Mouse (Mus musculus): ENCODE results near the gene Resf1. TPM values are rescaled to one million over a fixed set of nuclear protein-coding genes. Genes with fewer than 3 reads are reported as not detected.
"Not testable (repeated sequence)": the region's sequence is repeated elsewhere in the genome, so short reads cannot be mapped to it uniquely, and the experiment has no call there.

Gene Resf1
- polyA plus RNA-seq, 2 experiments, result 5.0 to 23.6 TPM

- H3K27ac ChIP-seq, result no peak overlapping the region
- 74% methylated on average over 1 of the region's 1 CpGs for WGBS (ENCODE audit: insufficient replicate concordance)
- no peak overlapping the region for H3K9ac ChIP-seq (replicated peaks)
- ATAC-seq (ENCODE audit: insufficient read depth) (no peak), DNase-seq (ENCODE audit: low read depth in 3 of 3, low spot score in 3 of 3) (no peak)
- H3K4me1 ChIP-seq (replicated peaks; ENCODE audit: control insufficient read depth in 2 of 2, insufficient read depth in 2 of 2, low read length in 1 of 2), result no peaks in the 10 kb centered on the region
- H3K4me2 ChIP-seq (ENCODE audit: low read depth), result no peak overlapping the region
- peaks cover 15% of the 10 kb centered on the region for H3K36me3 ChIP-seq (replicated peaks; ENCODE audit: control insufficient read depth, insufficient read depth, low read depth)
- H3K9me3 ChIP-seq (ENCODE audit: control insufficient read depth, low read length), result no peaks in the 10 kb centered on the region
- TF ChIP-seq EP300 (IDR thresholded peaks at IDR 0.05; ENCODE audit: low read depth), result no peak
- no peak for TF ChIP-seq CTCF (IDR thresholded peaks at IDR 0.05; ENCODE audit: low read depth)
- no peaks in the 10 kb centered on the region for H3K27me3 ChIP-seq (ENCODE audit: control insufficient read depth, insufficient read depth, low read length)
- no peak overlapping the region for H3K4me3 ChIP-seq (ENCODE audit: insufficient read depth in 1 of 2, low read depth in 2 of 2, low read length in 2 of 2)
Measured at GRCm38 (mm10) chr6:149338622-149339021, 29.4 kb downstream of the Resf1 start.

- Histone ChIP-seq H3K4me3 (ENCODE audit: insufficient read depth in 1 of 2, low read depth in 2 of 2, low read length in 2 of 2) (no peak overlapping the region), H3K4me2 (ENCODE audit: low read depth) (no peak overlapping the region), H3K4me1 (replicated peaks; ENCODE audit: control insufficient read depth in 2 of 2, insufficient read depth in 2 of 2, low read length in 1 of 2) (no peaks in the 10 kb centered on the region), H3K27ac (no peak overlapping the region), H3K9ac (replicated peaks) (no peak overlapping the region), H3K36me3 (replicated peaks; ENCODE audit: control insufficient read depth, insufficient read depth, low read depth) (no peaks in the 10 kb centered on the region), H3K27me3 (ENCODE audit: control insufficient read depth, insufficient read depth, low read length) (no peaks in the 10 kb centered on the region), H3K9me3 (ENCODE audit: control insufficient read depth, low read length) (no peaks in the 10 kb centered on the region)
- WGBS (ENCODE audit: insufficient replicate concordance), result 37% methylated on average over 2 of the region's 2 CpGs
- no peak for TF ChIP-seq CTCF (IDR thresholded peaks at IDR 0.05; ENCODE audit: low read depth)
- TF ChIP-seq EP300 (IDR thresholded peaks at IDR 0.05; ENCODE audit: low read depth), result no peak
- ATAC-seq (ENCODE audit: insufficient read depth) (no peak), DNase-seq (ENCODE audit: low read depth in 3 of 3, low spot score in 3 of 3) (no peak)
Measured at GRCm38 (mm10) chr6:149343802-149344201, 34.6 kb downstream of the Resf1 start.

DNA sequence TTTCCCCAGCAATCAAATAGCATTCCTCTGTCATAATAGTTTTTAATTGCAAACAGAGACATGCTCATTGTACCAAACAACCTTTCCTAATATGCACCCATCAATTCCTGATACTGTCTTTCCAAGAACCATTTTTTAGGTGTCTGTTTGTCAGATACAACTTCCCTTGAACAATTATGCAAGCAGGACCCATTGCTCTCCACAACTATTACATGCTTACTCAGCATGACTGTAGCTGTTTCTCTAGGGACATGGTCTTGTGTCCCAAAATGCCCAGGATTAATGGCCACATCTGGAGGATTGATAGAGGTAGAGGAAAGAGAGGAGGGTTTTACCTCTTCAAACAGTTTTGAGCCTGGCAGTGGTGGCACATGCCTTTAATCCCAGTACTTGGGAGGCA lies 35.2 kb downstream of the Resf1 start:
- no peaks in the 10 kb centered on the region for H3K36me3 ChIP-seq (replicated peaks; ENCODE audit: control insufficient read depth, insufficient read depth, low read depth)
- no peaks in the 10 kb centered on the region for H3K4me1 ChIP-seq (replicated peaks; ENCODE audit: control insufficient read depth in 2 of 2, insufficient read depth in 2 of 2, low read length in 1 of 2)
- H3K9ac ChIP-seq (replicated peaks), result no peak overlapping the region
- TF ChIP-seq EP300 (IDR thresholded peaks at IDR 0.05; ENCODE audit: low read depth) (no peak), CTCF (IDR thresholded peaks at IDR 0.05; ENCODE audit: low read depth) (no peak)
- no peak for ATAC-seq (ENCODE audit: insufficient read depth)
- no peak for DNase-seq (ENCODE audit: low read depth in 3 of 3, low spot score in 3 of 3)
- H3K27me3 ChIP-seq (ENCODE audit: control insufficient read depth, insufficient read depth, low read length), result no peaks in the 10 kb centered on the region
- H3K4me2 ChIP-seq (ENCODE audit: low read depth), result no peak overlapping the region
- H3K27ac ChIP-seq, result no peak overlapping the region
- H3K4me3 ChIP-seq (ENCODE audit: insufficient read depth in 1 of 2, low read depth in 2 of 2, low read length in 2 of 2), result no peak overlapping the region
- H3K9me3 ChIP-seq (ENCODE audit: control insufficient read depth, low read length), result no peaks in the 10 kb centered on the region

DNA sequence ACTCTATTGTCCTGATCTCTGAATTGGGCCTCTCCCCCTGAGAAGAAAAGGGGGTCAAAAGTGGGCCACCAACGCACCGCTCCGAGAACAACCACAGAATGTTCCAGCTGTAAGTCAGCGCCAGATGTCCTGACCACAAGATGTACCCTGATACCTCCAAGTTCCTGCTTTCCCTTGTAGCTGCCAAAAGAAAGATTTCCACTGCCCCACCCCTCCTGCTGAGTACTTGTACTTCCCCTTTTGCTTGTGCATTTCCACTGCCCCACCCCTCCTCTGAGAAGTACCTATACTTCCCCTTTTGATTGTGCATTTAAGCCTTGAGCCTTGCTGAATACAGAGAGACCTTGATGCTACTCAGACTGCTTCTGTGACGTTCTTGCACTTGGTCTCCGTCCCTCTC lies 39.0 kb downstream of the Resf1 start:
- not testable (repeated sequence) for H3K36me3 ChIP-seq (replicated peaks; ENCODE audit: control insufficient read depth, insufficient read depth, low read depth); H3K4me2 ChIP-seq (ENCODE audit: low read depth); H3K27ac ChIP-seq; H3K9ac ChIP-seq (replicated peaks); H3K9me3 ChIP-seq (ENCODE audit: control insufficient read depth, low read length); ATAC-seq (ENCODE audit: insufficient read depth); H3K4me1 ChIP-seq (replicated peaks; ENCODE audit: control insufficient read depth in 2 of 2, insufficient read depth in 2 of 2, low read length in 1 of 2); H3K27me3 ChIP-seq (ENCODE audit: control insufficient read depth, insufficient read depth, low read length); DNase-seq (ENCODE audit: low read depth in 3 of 3, low spot score in 3 of 3); H3K4me3 ChIP-seq (ENCODE audit: insufficient read depth in 1 of 2, low read depth in 2 of 2, low read length in 2 of 2)
- 75% methylated on average over 6 of the region's 6 CpGs for WGBS (ENCODE audit: insufficient replicate concordance)

DNA sequence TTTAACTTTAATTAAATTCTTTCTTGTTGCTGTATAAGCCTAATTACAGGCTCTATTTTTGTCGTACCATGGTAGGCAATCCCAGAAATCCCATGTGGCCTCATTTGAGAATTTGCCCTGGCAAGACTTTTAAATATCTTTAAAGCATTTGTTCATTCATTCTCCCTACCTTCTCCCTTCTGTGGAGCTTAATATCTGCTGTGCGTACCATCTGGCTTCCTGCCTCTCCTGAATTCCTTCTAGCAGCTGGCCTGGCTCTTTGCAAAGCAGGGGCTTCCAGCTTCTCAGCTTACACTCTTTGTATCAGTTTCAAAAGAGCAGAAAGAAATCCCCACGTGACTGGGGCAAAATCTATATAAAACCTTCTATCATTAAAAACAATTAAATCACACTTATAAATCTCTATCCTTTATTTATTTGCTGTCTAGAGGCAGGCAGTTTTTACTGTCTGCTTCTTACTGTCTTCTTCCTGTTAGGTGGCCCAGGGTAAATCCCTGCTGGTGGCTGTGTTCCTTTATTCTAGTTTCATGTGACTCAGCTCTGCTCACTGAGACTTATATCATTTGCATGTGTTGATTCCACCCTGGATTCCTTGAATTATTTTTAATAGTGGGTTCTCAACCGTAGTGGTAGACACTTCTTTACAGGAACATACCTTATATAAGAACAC lies 45.7 kb downstream of the Resf1 start:
- H3K27me3 ChIP-seq (ENCODE audit: control insufficient read depth, insufficient read depth, low read length), result no peaks in the 10 kb centered on the region
- DNase-seq (ENCODE audit: low read depth in 3 of 3, low spot score in 3 of 3), result no peak
- no peak overlapping the region for H3K9ac ChIP-seq (replicated peaks)
- TF ChIP-seq CTCF (IDR thresholded peaks at IDR 0.05; ENCODE audit: low read depth) (no peak), EP300 (IDR thresholded peaks at IDR 0.05; ENCODE audit: low read depth) (no peak)
- H3K36me3 ChIP-seq (replicated peaks; ENCODE audit: control insufficient read depth, insufficient read depth, low read depth), result no peaks in the 10 kb centered on the region
- no peak overlapping the region for H3K4me3 ChIP-seq (ENCODE audit: insufficient read depth in 1 of 2, low read depth in 2 of 2, low read length in 2 of 2)
- no peaks in the 10 kb centered on the region for H3K4me1 ChIP-seq (replicated peaks; ENCODE audit: control insufficient read depth in 2 of 2, insufficient read depth in 2 of 2, low read length in 1 of 2)
- no peak overlapping the region for H3K4me2 ChIP-seq (ENCODE audit: low read depth)
- ATAC-seq (ENCODE audit: insufficient read depth), result no peak
- 68% methylated on average over 4 of the region's 4 CpGs for WGBS (ENCODE audit: insufficient replicate concordance)
- H3K9me3 ChIP-seq (ENCODE audit: control insufficient read depth, low read length), result no peaks in the 10 kb centered on the region; the same call in 1 of the 2 replicates
- H3K27ac ChIP-seq, result no peak overlapping the region
